Mouse (Mus musculus): ENCODE data around the gene Gm11172. TPM values are rescaled to one million over a fixed set of nuclear protein-coding genes. Genes with fewer than 3 reads are reported as not detected.
A peak's percentile ranks its signal among the peaks of the same experiment; 100 is the strongest.
"Not testable (repeated sequence)": the region's sequence is repeated elsewhere in the genome, so short reads cannot be mapped to it uniquely, and the experiment has no call there.

Gene Gm11172
- polyA plus RNA-seq, 1 experiment from 2014 or later: not detected

GRCm38 (mm10) chr16:10843486-10844318 is 31.0 kb downstream of the Gm11172 start:
- WGBS: 29% methylated on average over 18 of the region's 18 CpGs
- H3K4me1 ChIP-seq (replicated peaks): peaks cover 27% of the 10 kb centered on the region
- H3K9me3 ChIP-seq: no peaks in the 10 kb centered on the region
- peak; percentile 58 for DNase-seq (ENCODE audit: low spot score)
- H3K27me3 ChIP-seq (ENCODE audit: insufficient read depth, poor library complexity, severe bottlenecking): no peaks in the 10 kb centered on the region
- H3K4me3 ChIP-seq: peak overlapping the region; percentile 29; the same call in 1 of the 2 replicates
- peaks cover 28% of the 10 kb centered on the region for H3K36me3 ChIP-seq
- peak overlapping the region; percentile 50 for H3K27ac ChIP-seq

GRCm38 (mm10) chr16:10844319-10844670 is 31.6 kb downstream of the Gm11172 start:
- Histone ChIP-seq H3K4me1 (replicated peaks) (peaks cover 23% of the 10 kb centered on the region), H3K27ac (no peak overlapping the region), H3K9me3 (no peaks in the 10 kb centered on the region), H3K36me3 (peaks cover 28% of the 10 kb centered on the region), H3K27me3 (ENCODE audit: insufficient read depth, poor library complexity, severe bottlenecking) (no peaks in the 10 kb centered on the region), H3K4me3 (peak overlapping the region; percentile 29; the same call in 1 of the 2 replicates)
- 79% methylated on average over 6 of the region's 6 CpGs for WGBS
- DNase-seq (ENCODE audit: low spot score): no peak

GRCm38 (mm10) chr16:10845952-10846351 is 33.2 kb downstream of the Gm11172 start:
- 86% methylated on average over 6 of the region's 6 CpGs for WGBS
- Histone ChIP-seq H3K36me3 (peaks cover 15% of the 10 kb centered on the region; the same call in 1 of the 2 replicates), H3K27ac (no peak overlapping the region), H3K4me3 (no peak overlapping the region), H3K4me1 (replicated peaks) (peaks cover 28% of the 10 kb centered on the region), H3K9me3 (no peaks in the 10 kb centered on the region), H3K27me3 (ENCODE audit: insufficient read depth, poor library complexity, severe bottlenecking) (no peaks in the 10 kb centered on the region)
- DNase-seq (ENCODE audit: low spot score): no peak

GRCm38 (mm10) chr16:10846503-10846902 is 33.8 kb downstream of the Gm11172 start:
- 62% methylated on average over 4 of the region's 4 CpGs for WGBS
- H3K27ac ChIP-seq: no peak overlapping the region
- peaks cover 10% of the 10 kb centered on the region; the same call in 1 of the 2 replicates for H3K36me3 ChIP-seq
- no peaks in the 10 kb centered on the region for H3K9me3 ChIP-seq
- no peaks in the 10 kb centered on the region for H3K27me3 ChIP-seq (ENCODE audit: insufficient read depth, poor library complexity, severe bottlenecking)
- peaks cover 33% of the 10 kb centered on the region for H3K4me1 ChIP-seq (replicated peaks)
- peak; percentile 28 for DNase-seq (ENCODE audit: low spot score)
- H3K4me3 ChIP-seq: no peak overlapping the region

- H3K9me3 ChIP-seq: no peaks in the 10 kb centered on the region
- peaks cover 9% of the 10 kb centered on the region; the same call in 1 of the 2 replicates for H3K36me3 ChIP-seq
- 71% methylated on average over 12 of the region's 12 CpGs for WGBS
- no peak for DNase-seq (ENCODE audit: low spot score)
- H3K4me3 ChIP-seq: no peak overlapping the region
- peaks cover 18% of the 10 kb centered on the region for H3K4me1 ChIP-seq (replicated peaks)
- no peaks in the 10 kb centered on the region for H3K27me3 ChIP-seq (ENCODE audit: insufficient read depth, poor library complexity, severe bottlenecking)
- 0 out of 2 replicates have a peak overlapping the region, but pooled peaks have one; percentile 13 for H3K27ac ChIP-seq
Observed at GRCm38 (mm10) chr16:10849965-10850861, 37.5 kb downstream of the Gm11172 start.

- 47% methylated on average over 4 of the region's 4 CpGs for WGBS
Observed at GRCm38 (mm10) chr16:10850905-10851304, 38.2 kb downstream of the Gm11172 start.

GRCm38 (mm10) chr16:10852216-10852615 is 39.5 kb downstream of the Gm11172 start:
- H3K27ac ChIP-seq; H3K27me3 ChIP-seq (ENCODE audit: insufficient read depth, poor library complexity, severe bottlenecking); H3K36me3 ChIP-seq; H3K4me3 ChIP-seq; H3K9me3 ChIP-seq; DNase-seq (ENCODE audit: low spot score): not testable (repeated sequence)
- WGBS: 89% methylated on average over 10 of the region's 10 CpGs
- peaks cover 18% of the 10 kb centered on the region for H3K4me1 ChIP-seq (replicated peaks)

More at GRCm38 (mm10) chr16:10850905-10851304, 38.2 kb downstream of the Gm11172 start:
- Histone ChIP-seq H3K27me3 (ENCODE audit: insufficient read depth, poor library complexity, severe bottlenecking) (no peaks in the 10 kb centered on the region), H3K4me1 (replicated peaks) (peaks cover 18% of the 10 kb centered on the region), H3K4me3 (no peak overlapping the region), H3K9me3 (no peaks in the 10 kb centered on the region), H3K27ac (peak overlapping the region; percentile 13), H3K36me3 (peaks cover 9% of the 10 kb centered on the region; the same call in 1 of the 2 replicates)
- no peak for DNase-seq (ENCODE audit: low spot score)

- WGBS: 92% methylated on average over 7 of the region's 7 CpGs
- Histone ChIP-seq H3K9me3 (no peaks in the 10 kb centered on the region), H3K27me3 (ENCODE audit: insufficient read depth, poor library complexity, severe bottlenecking) (no peaks in the 10 kb centered on the region), H3K27ac (no peak overlapping the region), H3K36me3 (no peaks in the 10 kb centered on the region), H3K4me3 (no peak overlapping the region), H3K4me1 (replicated peaks) (peaks cover 16% of the 10 kb centered on the region; the same call in 1 of the 2 replicates)
- no peak for DNase-seq (ENCODE audit: low spot score)
Observed at GRCm38 (mm10) chr16:10859726-10860245, 47.1 kb downstream of the Gm11172 start.

GRCm38 (mm10) chr16:10861408-10861807 is 48.7 kb downstream of the Gm11172 start:
- DNase-seq (ENCODE audit: low spot score): no peak
- Histone ChIP-seq H3K36me3 (no peaks in the 10 kb centered on the region), H3K27ac (no peak overlapping the region), H3K9me3 (no peaks in the 10 kb centered on the region), H3K27me3 (ENCODE audit: insufficient read depth, poor library complexity, severe bottlenecking) (no peaks in the 10 kb centered on the region), H3K4me3 (no peak overlapping the region), H3K4me1 (replicated peaks) (peaks cover 24% of the 10 kb centered on the region)
- 86% methylated on average over 3 of the region's 3 CpGs for WGBS

Other genes starting within 250 kb of the Gm11172 start
- 2.7 and 3.4 TPM in 2 replicates for gene Socs1, start 27.4 kb upstream of the Gm11172 start, polyA plus RNA-seq (2016; fragmentation: Nextera tagmentation; extraction: Ambion mirVana)
- not detected in 2 replicates for gene Tnp2, start 24.3 kb upstream of the Gm11172 start, polyA plus RNA-seq (2016; fragmentation: Nextera tagmentation; extraction: Ambion mirVana)
- gene Prm3, start 22.0 kb upstream of the Gm11172 start, polyA plus RNA-seq (2016; fragmentation: Nextera tagmentation; extraction: Ambion mirVana): not detected in 2 replicates
- gene Prm2, start 16.8 kb upstream of the Gm11172 start, polyA plus RNA-seq (2016; fragmentation: Nextera tagmentation; extraction: Ambion mirVana): not detected in 2 replicates
- not detected in 2 replicates for gene Prm1, start 7.1 kb upstream of the Gm11172 start, polyA plus RNA-seq (2016; fragmentation: Nextera tagmentation; extraction: Ambion mirVana)
- 2.5 and 4.7 TPM in 2 replicates for gene Rmi2, start 22.1 kb downstream of the Gm11172 start, polyA plus RNA-seq (2016; fragmentation: Nextera tagmentation; extraction: Ambion mirVana)
- gene Snn, start 248.0 kb downstream of the Gm11172 start, polyA plus RNA-seq (2016; fragmentation: Nextera tagmentation; extraction: Ambion mirVana): 84.0 and 94.7 TPM in 2 replicates

All from hindbrain, embryonic 10.5 days (tissue).